Mouse (Mus musculus): ENCODE data around the gene Trhde. TPM values are rescaled to one million over a fixed set of nuclear protein-coding genes. Genes with fewer than 3 reads are reported as not detected.

Trhde gene
- polyA plus RNA-seq, 1 experiment from 2014 or later: 0.48 TPM

DNA sequence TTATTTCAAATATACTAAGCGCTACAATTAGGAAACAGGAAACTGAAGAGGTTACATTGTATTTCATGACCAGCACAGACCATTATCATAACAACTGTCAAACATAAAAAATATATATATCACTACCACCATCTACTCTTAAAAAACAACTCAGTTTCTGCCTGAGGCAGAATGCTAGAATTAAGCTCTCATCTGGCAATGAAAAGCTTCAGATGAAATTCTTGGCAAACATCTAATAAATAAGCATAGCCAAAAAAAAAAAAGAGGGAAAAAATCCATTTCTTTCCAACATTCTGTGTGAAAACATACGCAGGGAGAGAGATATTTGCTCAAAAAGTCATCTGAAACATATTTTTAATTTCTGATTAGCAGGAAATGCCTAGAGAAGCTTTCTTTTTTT is 67.0 kb downstream of the Trhde start:
- Histone ChIP-seq H3K27ac (no peak overlapping the region), H3K36me3 (no peaks in the 10 kb centered on the region)
- WGBS: 51% methylated on average over 2 of the region's 2 CpGs

GRCm38 (mm10) chr10:114725591-114725990 is 76.5 kb downstream of the Trhde start:
- Histone ChIP-seq H3K36me3 (no peaks in the 10 kb centered on the region), H3K9ac (no peak overlapping the region), H3K9me3 (no peaks in the 10 kb centered on the region), H3K4me1 (no peaks in the 10 kb centered on the region), H3K4me3 (replicated peaks) (no peak overlapping the region), H3K4me2 (no peak overlapping the region), H3K27me3 (replicated peaks) (no peaks in the 10 kb centered on the region), H3K27ac (no peak overlapping the region)
- ATAC-seq (ENCODE audit: insufficient read depth, low FRiP score, low read depth): no peak
- WGBS: 78% methylated on average over 2 of the region's 2 CpGs

More for the DNA sequence above, 67.0 kb downstream of the Trhde start:
- Histone ChIP-seq H3K9me3 (no peaks in the 10 kb centered on the region), H3K4me3 (replicated peaks) (no peak overlapping the region), H3K4me1 (no peaks in the 10 kb centered on the region), H3K4me2 (no peak overlapping the region), H3K27me3 (replicated peaks) (no peaks in the 10 kb centered on the region), H3K9ac (no peak overlapping the region)
- no peak for ATAC-seq (ENCODE audit: insufficient read depth, low FRiP score, low read depth)

DNA sequence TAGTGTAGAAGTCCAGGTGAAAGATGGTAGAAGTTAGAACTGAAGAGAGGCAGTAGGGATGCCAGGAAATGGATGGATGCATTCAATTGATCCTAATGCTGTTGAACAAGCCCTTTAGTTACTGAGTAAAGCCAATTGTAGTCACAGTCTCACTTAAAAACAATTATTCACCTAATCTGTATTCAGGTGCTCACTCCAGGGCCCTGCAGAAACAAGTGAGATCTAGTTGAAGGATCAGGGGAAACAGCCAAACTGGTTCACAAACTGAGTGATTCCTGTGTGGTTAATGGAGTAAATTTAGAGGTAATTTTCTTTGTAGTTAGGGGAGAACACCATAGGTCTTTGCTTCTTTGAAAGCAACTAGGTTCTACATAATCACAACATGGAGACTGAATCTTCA is 100.3 kb downstream of the Trhde start:
- Histone ChIP-seq H3K9me3 (no peaks in the 10 kb centered on the region), H3K36me3 (no peaks in the 10 kb centered on the region), H3K4me3 (replicated peaks) (no peak overlapping the region), H3K9ac (no peak overlapping the region), H3K4me1 (no peaks in the 10 kb centered on the region), H3K27ac (no peak overlapping the region), H3K4me2 (no peak overlapping the region), H3K27me3 (replicated peaks) (no peaks in the 10 kb centered on the region)
- ATAC-seq (ENCODE audit: insufficient read depth, low FRiP score, low read depth): no peak

DNA sequence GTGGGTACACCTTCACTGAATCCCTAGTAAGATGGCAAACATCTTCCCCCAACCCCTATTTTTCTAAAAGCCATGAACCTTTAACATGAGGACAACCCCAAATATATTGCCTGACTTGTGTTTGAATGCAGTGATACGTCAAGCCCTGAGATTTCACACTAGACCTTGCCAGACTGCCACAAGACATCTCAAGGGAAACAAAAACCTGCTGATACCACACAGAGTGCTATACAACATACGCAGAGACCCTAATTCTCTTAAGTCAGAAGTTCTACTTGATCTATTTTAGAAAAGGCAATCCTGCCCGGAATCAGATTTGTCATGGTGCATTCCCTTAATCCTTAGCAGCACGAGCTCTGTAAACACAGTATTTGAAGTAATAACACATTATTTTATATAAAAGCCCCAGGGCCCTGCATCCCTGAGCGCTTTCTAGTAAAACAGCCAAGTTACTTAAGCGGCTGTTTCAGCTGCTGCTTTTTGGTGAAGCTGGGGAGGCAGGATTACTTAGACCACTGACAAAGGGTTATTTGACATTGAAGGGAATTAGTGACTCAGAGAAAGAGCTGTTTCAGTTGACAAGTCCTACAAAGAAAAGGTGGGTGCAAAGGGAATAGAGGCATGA is 130.2 kb downstream of the Trhde start:
- H3K9me3 ChIP-seq: no peaks in the 10 kb centered on the region
- no peak for ATAC-seq (ENCODE audit: insufficient read depth, low FRiP score, low read depth)

DNA sequence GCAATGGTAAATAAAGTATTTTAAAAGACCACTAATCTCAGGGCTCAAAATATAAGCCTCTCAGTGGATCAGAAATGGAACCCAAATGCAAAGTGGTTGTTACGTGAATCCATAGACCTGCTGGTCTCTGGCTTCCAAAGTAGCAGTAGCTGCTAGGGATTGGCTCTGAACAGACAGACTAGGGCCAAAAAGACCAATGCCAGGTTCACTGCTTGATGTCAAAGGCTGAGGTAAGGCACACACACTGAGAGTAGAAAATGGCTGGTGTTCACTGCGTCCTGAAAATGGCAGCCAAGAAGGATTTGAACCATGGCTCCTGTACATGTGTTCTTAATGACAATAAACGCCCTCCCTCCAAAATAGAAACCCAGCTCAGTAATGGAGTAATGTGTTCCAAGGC is 209.1 kb downstream of the Trhde start:
- WGBS: 82% methylated on average over 3 of the region's 3 CpGs
- no peaks in the 10 kb centered on the region for H3K4me1 ChIP-seq
- ATAC-seq (ENCODE audit: insufficient read depth, low FRiP score, low read depth): no peak

More for the DNA sequence above, 130.2 kb downstream of the Trhde start:
- H3K4me2 ChIP-seq: no peak overlapping the region
- WGBS: 52% methylated on average over 6 of the region's 6 CpGs
- no peaks in the 10 kb centered on the region for H3K4me1 ChIP-seq
- H3K36me3 ChIP-seq: no peaks in the 10 kb centered on the region
- no peak overlapping the region for H3K4me3 ChIP-seq (replicated peaks)
- no peak overlapping the region for H3K9ac ChIP-seq
- H3K27ac ChIP-seq: no peak overlapping the region
- H3K27me3 ChIP-seq (replicated peaks): no peaks in the 10 kb centered on the region

GRCm38 (mm10) chr10:114578926-114579325 is 223.2 kb downstream of the Trhde start:
- Histone ChIP-seq H3K27ac (no peak overlapping the region), H3K9ac (no peak overlapping the region), H3K4me3 (replicated peaks) (no peak overlapping the region), H3K27me3 (replicated peaks) (no peaks in the 10 kb centered on the region), H3K36me3 (no peaks in the 10 kb centered on the region), H3K9me3 (no peaks in the 10 kb centered on the region), H3K4me1 (no peaks in the 10 kb centered on the region), H3K4me2 (no peak overlapping the region)
- 61% methylated on average over 2 of the region's 2 CpGs for WGBS
- no peak for ATAC-seq (ENCODE audit: insufficient read depth, low FRiP score, low read depth)

More for the DNA sequence above, 209.1 kb downstream of the Trhde start:
- Histone ChIP-seq H3K9me3 (no peaks in the 10 kb centered on the region), H3K4me2 (no peak overlapping the region), H3K27me3 (replicated peaks) (no peaks in the 10 kb centered on the region), H3K27ac (no peak overlapping the region), H3K36me3 (no peaks in the 10 kb centered on the region), H3K9ac (no peak overlapping the region), H3K4me3 (replicated peaks) (no peak overlapping the region)

DNA sequence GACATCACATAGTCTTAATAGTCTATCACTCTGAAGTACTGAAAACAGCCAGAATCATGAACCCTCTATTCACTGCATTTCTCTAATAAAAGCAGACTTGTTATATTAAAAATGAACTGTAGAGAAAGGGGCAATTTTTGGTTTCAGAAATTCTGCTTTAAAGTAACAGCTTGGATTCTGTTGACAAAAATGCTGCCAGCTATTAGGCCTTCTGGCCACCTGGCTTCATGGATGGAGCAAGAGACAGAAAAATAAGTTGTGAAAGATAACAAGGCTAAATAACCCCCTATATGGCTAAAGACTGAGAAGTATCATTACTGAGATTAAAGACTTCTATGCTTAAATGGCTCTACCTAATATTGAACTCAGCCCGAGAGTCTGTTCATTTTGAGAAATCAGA is 234.2 kb downstream of the Trhde start:
- 70% methylated on average over 1 of the region's 1 CpGs for WGBS
- H3K9me3 ChIP-seq: no peaks in the 10 kb centered on the region
- ATAC-seq (ENCODE audit: insufficient read depth, low FRiP score, low read depth): no peak

DNA sequence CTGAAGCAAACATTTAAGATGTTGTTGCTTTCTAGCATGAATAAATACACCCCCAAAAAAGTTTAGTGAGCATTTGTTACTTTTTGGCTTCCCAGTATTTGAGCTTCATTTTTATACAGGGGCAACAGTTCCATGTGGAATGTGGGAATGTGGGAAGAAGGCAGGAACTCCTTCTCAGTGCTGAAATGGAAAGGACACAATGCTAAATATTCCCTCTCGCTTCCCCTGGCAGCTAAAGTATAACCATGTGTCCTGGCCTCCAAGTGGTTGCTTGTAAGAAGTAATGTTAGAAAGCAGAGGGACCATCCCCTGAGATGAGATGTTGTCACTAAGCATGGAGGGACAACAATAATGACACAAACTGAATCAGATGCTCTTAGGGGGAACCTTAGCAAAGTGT is 292.9 kb downstream of the Trhde start:
- Histone ChIP-seq H3K9ac (no peak overlapping the region), H3K4me3 (replicated peaks) (no peak overlapping the region), H3K9me3 (no peaks in the 10 kb centered on the region), H3K27me3 (replicated peaks) (no peaks in the 10 kb centered on the region), H3K36me3 (no peaks in the 10 kb centered on the region), H3K27ac (no peak overlapping the region), H3K4me2 (no peak overlapping the region), H3K4me1 (no peaks in the 10 kb centered on the region)
- WGBS: 69% methylated on average over 1 of the region's 1 CpGs
- no peak for ATAC-seq (ENCODE audit: insufficient read depth, low FRiP score, low read depth)

More for the DNA sequence above, 234.2 kb downstream of the Trhde start:
- Histone ChIP-seq H3K36me3 (no peaks in the 10 kb centered on the region), H3K27me3 (replicated peaks) (no peaks in the 10 kb centered on the region), H3K9ac (no peak overlapping the region), H3K4me3 (replicated peaks) (no peak overlapping the region), H3K27ac (no peak overlapping the region), H3K4me2 (no peak overlapping the region), H3K4me1 (no peaks in the 10 kb centered on the region)

GRCm38 (mm10) chr10:114488806-114489205 is 313.3 kb downstream of the Trhde start:
- no peak overlapping the region for H3K27ac ChIP-seq
- ATAC-seq (ENCODE audit: insufficient read depth, low FRiP score, low read depth): no peak
- no peak overlapping the region for H3K4me2 ChIP-seq
- no peak overlapping the region for H3K9ac ChIP-seq
- no peak overlapping the region for H3K4me3 ChIP-seq (replicated peaks)
- 84% methylated on average over 4 of the region's 4 CpGs for WGBS
- no peaks in the 10 kb centered on the region for H3K4me1 ChIP-seq
- H3K36me3 ChIP-seq: no peaks in the 10 kb centered on the region
- H3K9me3 ChIP-seq: no peaks in the 10 kb centered on the region
- no peaks in the 10 kb centered on the region for H3K27me3 ChIP-seq (replicated peaks)

GRCm38 (mm10) chr10:114455591-114455990 is 346.5 kb downstream of the Trhde start:
- WGBS: 74% methylated on average over 3 of the region's 3 CpGs
- Histone ChIP-seq H3K4me2 (no peak overlapping the region), H3K27me3 (replicated peaks) (no peaks in the 10 kb centered on the region), H3K4me3 (replicated peaks) (no peak overlapping the region), H3K4me1 (no peaks in the 10 kb centered on the region), H3K36me3 (no peaks in the 10 kb centered on the region), H3K9ac (no peak overlapping the region), H3K27ac (no peak overlapping the region), H3K9me3 (no peaks in the 10 kb centered on the region)
- ATAC-seq (ENCODE audit: insufficient read depth, low FRiP score, low read depth): no peak

- Histone ChIP-seq H3K4me2 (no peak overlapping the region), H3K27ac (no peak overlapping the region), H3K4me1 (no peaks in the 10 kb centered on the region), H3K9ac (no peak overlapping the region), H3K36me3 (no peaks in the 10 kb centered on the region), H3K27me3 (replicated peaks) (no peaks in the 10 kb centered on the region), H3K9me3 (no peaks in the 10 kb centered on the region), H3K4me3 (replicated peaks) (no peak overlapping the region)
- ATAC-seq (ENCODE audit: insufficient read depth, low FRiP score, low read depth): no peak
- WGBS: 54% methylated on average over 6 of the region's 6 CpGs
Observed at GRCm38 (mm10) chr10:114448116-114448515, 354.0 kb downstream of the Trhde start.

- no peak overlapping the region for H3K4me3 ChIP-seq (replicated peaks)
- no peaks in the 10 kb centered on the region for H3K4me1 ChIP-seq
- no peak for ATAC-seq (ENCODE audit: insufficient read depth, low FRiP score, low read depth)
- no peaks in the 10 kb centered on the region for H3K9me3 ChIP-seq
- no peak overlapping the region for H3K9ac ChIP-seq
- no peaks in the 10 kb centered on the region for H3K36me3 ChIP-seq
- 72% methylated on average over 3 of the region's 3 CpGs for WGBS
- no peak overlapping the region for H3K4me2 ChIP-seq
- H3K27ac ChIP-seq: no peak overlapping the region
- H3K27me3 ChIP-seq (replicated peaks): no peaks in the 10 kb centered on the region
Observed at GRCm38 (mm10) chr10:114418956-114419530, 383.1 kb downstream of the Trhde start.

- WGBS: 72% methylated on average over 2 of the region's 2 CpGs
- no peak for ATAC-seq (ENCODE audit: insufficient read depth, low FRiP score, low read depth)
- Histone ChIP-seq H3K9ac (no peak overlapping the region), H3K27me3 (replicated peaks) (no peaks in the 10 kb centered on the region), H3K4me2 (no peak overlapping the region), H3K4me3 (replicated peaks) (no peak overlapping the region), H3K4me1 (no peaks in the 10 kb centered on the region), H3K36me3 (no peaks in the 10 kb centered on the region), H3K9me3 (no peaks in the 10 kb centered on the region), H3K27ac (no peak overlapping the region)
Observed at GRCm38 (mm10) chr10:114415717-114416116, 386.4 kb downstream of the Trhde start.

Data from stomach, embryonic 15.5 days (tissue).